Mouse (Mus musculus): Measurements from ENCODE around the gene Fitm1.
A peak's percentile ranks its signal among the peaks of the same experiment; 100 is the strongest.

The Fitm1 gene

DNA sequence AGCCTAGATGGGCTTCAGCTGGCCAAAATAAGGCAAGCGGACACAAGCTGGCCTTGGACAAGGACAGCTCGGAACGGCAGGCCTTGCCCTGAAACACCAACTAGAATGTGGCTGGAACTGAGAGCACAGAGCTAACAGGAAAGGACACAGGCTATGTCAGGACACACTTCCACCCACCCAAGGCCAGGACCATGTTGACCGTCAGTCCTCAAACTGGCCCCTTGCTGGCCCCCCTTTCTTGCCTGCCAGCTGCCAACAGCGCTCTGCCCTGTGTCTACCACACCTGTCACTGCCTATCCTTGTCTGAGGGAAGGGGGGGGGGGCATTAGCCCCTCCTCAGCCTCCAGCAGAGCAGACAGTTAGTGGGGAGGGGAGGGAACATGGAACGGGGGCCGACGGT, at the start of gene Fitm1:
Gene Fitm1 (plus strand): TSS at position 316 of the 400 bp plus-strand sequence.
- no peak for DNase-seq (ENCODE audit: extremely low read depth, low read depth)

DNA sequence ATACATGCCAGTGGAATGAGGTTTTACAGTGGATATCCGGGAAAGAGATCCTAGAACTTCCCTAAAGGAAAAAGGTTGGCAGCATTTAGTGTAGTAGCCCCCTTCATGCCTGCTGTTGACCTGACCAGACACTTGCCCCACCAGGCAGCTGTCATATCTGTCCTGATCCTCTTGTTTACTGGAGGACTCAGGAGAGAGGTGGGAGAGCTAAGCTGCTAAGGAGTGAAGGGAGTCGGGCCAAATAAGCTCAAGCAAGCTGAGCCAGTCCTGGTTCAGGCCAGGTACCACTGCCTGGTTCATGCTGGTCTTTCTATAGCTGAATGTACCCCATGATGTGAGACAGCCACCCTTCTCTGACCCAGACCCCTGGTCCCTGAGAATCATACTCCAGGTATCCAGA, 48.7 kb upstream of the Fitm1 start:
- DNase-seq (ENCODE audit: extremely low read depth, low read depth), result no peak

DNA sequence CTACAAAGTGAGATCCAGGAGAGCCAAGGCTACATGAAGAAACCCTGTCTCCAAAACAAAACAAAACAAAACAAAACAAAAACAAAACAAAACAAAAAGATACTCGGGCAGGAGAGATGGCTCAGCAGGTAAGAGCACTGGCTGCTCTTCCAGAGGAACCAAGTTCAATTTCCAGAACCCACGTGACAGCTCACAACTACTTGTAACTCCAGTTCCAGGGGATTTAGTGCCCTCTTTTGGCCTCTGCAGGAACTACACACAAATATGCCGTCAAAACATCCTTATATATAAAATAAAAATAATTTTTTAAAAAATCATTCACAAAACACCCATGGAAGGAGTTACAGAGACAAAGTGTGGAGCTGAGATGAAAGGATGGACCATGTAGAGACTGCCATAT, 47.5 kb upstream of the Fitm1 start:
- DNase-seq (ENCODE audit: extremely low read depth, low read depth), result peak; percentile 58

DNA sequence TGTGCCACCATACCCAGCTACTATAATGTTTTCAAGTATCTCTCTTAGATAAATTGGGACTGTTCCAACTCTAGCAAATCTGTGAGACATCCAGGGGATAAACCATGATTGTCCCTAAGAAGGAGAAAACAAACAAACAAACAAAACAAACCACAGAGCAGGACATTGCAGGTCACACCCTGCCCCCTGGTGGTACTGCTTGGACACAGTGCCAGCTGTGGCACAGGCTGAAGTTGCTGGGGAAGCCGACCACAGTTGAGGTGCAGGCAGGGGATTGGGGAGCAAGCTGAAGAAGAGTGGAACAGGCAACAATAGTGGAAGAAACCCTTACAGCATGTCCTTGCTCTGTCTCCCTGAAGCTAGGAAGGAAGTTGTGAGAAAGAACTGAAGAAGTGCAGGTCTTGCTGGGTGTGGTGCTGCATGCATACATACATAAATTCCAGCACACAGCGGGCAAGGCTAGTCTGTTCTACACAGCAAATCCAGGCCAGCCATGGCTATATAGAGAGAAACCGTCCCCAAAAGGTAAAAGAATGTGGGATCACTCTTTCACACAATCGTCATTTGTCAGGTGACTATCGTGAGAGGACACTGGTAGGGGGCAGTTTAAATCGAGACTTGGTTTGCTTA, 39.2 kb upstream of the Fitm1 start:
- no peak for DNase-seq (ENCODE audit: extremely low read depth, low read depth)

DNA sequence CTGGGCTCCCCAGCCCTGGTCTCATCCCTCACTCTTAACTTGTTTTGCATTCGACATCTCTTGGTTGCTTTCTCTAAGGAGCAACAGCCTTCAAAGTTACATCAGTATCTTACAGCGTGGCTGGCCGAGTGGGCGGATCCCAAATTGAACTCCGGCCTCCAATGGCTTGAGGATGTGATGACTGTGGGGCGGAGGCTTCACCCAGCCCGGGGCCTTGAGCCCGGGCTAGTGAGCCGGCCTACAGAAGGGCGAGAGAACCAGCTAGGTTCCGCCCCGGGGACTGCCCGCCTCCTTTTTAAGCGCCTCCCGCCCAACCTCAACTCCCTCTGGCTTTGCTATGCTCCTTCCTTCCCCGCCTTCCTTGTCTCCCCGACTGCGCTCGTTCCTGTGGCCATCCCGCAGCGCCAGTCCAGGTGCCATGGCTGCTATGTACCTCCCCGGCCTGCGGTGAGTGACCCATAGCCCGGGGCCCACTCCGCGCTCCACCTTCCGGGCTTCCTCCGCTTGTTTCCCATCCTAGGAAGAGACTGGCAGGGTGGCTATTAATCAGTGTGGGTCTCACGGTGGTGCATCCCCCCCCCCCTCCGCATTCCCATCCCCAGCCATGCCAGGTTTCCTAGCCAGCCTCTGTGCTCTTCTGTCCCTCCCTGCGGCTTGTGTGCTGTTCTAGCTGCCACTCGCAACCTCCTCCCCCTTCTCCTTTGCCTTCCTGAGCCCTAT, 35.2 kb upstream of the Fitm1 start, which contains the start of gene Pck2:
Gene Pck2 (plus strand): TSS at position 200 of the 720 bp plus-strand sequence.
- peak; percentile 93 for DNase-seq (ENCODE audit: extremely low read depth, low read depth)

DNA sequence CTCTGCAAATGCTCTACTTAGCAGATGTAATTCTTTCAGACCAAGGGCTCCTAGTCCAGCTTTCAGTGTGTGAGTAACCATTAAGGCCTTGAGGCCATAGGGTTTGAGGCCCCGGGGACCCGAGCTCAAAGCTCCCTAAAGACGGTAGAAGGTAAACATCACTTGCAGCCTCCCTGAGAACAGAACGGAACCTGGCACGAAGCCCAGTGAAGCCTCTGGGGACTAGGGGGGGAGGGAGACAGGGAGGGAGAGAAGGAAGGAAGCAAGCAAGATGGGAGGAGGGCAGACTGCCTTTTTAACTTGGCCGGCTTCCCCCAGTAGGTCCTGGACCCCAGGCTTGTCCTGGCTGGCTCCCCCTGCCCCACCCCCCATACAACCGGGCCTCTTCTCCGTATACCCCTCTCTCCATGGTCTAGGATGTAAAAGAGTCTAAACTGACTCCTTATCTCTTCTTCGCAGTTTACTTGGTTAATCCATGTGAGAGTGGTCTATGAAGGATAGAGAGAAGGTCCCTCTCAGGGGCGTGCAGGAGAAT, 34.6 kb upstream of the Fitm1 start:
- peak; percentile 83 for DNase-seq (ENCODE audit: extremely low read depth, low read depth)

DNA sequence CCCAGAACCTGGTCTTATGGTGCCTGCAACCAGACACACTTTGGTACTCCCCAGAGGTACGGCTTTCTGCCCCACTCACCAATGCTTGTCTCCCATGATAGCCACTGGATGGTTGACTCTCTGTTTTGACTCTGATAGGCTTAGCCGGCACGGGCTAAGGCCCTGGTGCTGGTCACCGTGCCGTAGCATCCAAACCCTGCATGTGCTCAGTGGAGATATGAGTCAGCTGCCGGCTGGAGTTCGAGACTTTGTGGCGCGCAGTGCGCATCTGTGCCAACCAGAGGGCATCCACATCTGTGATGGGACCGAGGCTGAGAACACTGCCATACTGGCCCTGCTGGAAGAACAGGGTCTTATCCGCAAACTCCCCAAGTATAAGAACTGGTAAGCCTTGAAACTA, 33.1 kb upstream of the Fitm1 start:
- no peak for DNase-seq (ENCODE audit: extremely low read depth, low read depth)

DNA sequence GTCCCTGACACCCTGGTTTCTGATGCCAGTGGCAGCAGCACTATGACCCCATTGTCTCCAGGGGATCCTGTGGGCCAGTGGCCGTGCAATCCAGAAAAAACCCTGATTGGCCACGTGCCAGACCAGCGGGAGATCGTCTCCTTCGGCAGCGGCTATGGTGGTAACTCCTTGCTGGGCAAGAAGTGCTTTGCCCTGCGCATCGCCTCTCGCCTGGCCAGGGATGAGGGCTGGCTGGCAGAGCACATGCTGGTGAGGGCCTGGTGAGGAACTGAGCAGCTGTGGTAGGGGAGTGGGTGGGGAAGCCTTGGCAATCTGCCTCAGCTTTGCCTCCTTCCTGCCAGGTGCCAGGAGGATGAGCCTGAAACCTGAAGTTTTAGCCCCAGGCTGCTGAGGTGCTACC, 31.1 kb upstream of the Fitm1 start:
- DNase-seq (ENCODE audit: extremely low read depth, low read depth), result no peak

DNA sequence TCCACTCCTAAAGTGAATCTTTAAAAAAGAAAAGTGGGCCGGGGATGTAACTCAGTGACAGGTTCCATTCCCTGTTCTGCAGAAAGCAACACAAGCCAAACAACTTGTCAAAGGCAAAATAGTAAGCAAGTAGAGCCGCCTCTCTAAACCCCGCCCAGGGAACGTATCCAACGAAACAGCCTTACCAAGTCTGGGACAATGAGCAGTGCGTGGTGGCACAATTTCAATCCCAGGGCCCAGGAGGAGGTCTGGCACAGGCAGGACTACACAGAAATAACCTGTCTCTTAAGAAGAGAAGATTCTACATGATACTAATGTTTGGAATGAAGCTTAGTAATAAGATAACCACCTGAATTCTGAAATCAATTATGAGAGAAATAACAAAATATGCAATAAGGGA, 25.2 kb upstream of the Fitm1 start:
- DNase-seq (ENCODE audit: extremely low read depth, low read depth), result no peak

DNA sequence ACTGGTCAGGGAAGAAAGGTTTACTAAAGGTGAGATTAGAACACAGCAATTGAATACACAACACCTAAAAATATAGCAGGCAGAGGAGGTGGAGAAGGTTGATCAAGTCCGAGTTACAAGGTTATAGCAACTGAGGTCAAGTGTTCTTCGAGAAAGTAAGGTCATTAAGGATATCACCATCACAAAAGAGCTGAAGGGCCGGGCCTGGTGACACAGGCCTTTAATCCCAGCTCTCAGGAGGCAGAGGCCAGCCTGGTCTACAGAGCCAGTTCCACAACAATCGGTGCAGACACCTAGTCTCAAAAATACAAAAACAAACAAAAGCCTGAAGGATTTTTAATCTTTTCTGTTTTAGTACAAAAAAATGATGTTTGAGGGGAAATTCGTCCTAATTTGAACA, 24.1 kb upstream of the Fitm1 start:
- no peak for DNase-seq (ENCODE audit: extremely low read depth, low read depth)

DNA sequence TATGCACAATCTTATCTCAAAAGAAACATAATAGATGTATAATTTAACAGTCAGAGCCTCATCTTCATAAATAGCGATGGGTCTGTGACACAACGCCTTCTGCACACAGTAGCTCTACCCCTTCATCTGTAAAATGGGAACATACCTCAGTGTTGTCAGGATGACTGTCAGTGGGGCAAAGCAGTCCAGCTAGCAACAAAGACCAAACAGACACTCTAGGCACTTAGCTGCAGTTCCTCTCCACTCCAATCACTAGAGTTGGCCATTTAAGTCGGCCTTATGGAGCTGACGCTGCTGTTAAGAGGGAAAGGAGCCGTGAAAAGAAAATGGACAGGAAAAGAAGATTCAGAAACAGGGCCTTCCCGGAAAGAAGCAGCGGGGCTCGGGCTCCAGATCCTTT, 23.6 kb upstream of the Fitm1 start:
- DNase-seq (ENCODE audit: extremely low read depth, low read depth), result no peak

DNA sequence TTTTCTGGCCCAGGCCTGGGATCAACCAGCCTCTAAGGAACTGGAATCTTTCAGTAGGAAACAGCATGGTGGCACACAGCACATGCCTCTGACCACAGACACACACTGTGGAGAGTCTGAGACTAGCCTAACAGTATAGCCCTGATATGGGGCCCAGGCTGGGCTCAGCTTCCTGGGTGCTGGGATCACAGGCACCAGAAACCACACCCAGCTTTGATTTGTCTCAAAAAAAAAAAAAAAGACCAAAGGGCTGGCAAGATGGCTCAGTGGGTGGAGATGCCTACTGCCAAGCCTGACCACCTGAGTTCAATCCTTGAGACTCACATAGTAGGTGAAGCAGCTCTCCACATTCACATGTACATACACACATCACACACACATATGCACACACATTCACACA, 20.8 kb upstream of the Fitm1 start:
- no peak for DNase-seq (ENCODE audit: extremely low read depth, low read depth)

DNA sequence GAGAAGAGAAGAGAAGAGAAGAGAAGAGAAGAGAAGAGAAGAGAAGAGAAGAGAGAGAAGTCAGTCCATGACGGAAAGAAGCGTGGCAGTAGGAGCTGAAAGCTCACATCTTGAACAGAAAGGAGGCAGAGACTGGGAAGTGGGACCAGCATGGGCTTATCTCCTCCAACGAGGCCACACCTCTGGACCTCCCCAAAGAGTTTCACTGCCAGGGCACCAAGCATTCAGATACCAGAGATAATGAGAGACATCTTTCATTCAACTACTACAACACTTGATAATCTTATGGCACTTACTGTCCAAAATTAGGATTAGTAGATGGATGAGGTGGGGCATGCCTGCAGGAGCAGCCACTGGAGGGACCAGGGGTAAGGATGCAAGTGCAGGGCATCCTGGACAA, 19.6 kb upstream of the Fitm1 start:
- DNase-seq (ENCODE audit: extremely low read depth, low read depth), result no peak

DNA sequence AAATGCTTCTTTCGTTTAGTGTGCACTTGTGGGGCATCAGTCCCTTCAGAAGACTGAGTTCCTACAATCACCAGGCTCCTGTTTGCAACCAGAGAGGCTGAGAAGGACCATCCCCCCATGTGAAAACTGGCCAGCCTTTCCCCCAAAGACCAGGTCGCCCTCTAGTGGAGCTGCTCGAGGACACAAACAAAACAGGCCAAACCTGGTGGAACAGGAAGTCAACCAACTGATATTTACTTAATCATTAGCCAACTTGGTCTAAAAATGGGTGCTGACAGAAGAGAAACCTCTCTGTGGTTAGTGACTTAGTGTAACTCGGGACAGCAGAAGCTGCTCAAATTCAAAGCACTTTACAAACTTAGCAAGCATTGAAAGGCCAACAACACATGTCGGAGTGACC, 18.4 kb upstream of the Fitm1 start:
- peak; percentile 88 for DNase-seq (ENCODE audit: extremely low read depth, low read depth)

DNA sequence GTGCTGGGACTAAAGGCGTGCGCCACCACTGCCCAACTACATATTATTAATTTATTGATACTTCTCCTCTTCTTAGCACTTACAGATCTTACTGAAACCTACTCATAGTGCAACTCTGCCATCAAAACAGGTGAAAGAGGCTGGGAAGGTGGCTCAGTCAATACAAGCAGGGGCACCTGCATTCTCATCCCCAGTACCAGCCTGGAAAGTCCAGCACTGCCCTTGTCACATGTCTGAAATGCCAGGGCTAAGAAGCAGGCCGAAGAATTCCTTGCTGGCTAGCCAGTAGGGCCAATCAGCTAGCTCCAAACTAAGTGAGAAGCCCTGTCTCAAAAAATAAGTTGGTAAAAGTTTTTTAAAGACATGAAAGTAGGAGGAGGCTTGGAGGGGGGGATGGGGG, 17.8 kb upstream of the Fitm1 start:
- DNase-seq (ENCODE audit: extremely low read depth, low read depth), result no peak

DNA sequence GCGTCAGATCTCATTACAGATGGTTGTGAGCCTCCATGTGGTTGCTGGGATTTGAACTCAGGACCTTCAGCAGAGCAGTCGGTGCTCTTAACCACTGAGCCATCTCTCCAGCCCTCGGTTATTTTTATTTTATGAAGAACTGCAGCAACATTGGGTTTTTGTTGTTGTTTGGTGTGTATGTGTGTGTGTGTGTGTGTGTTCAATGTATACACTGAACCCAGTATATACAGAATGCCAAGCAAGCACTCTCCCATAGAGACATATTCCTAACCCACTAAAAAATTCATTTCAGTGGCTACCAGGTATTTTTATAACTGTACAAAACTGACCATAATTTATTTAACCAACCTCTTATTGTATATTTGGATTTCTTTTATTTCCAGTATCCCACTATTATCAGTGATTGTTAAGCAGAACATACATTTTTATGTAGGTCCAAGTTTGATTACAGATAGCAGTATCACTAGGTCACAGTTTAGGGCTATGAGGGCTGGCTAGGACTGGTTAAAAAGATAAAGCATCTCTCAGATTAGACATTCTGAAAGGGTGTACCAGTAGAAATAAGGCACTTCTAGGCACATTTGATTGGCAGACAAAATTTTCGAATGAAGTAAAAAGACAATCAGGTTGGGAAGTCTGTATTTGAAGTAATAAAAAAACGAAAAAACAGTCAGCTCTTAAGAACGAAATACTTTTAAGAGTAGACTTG, 16.5 kb upstream of the Fitm1 start:
- DNase-seq (ENCODE audit: extremely low read depth, low read depth), result no peak

DNA sequence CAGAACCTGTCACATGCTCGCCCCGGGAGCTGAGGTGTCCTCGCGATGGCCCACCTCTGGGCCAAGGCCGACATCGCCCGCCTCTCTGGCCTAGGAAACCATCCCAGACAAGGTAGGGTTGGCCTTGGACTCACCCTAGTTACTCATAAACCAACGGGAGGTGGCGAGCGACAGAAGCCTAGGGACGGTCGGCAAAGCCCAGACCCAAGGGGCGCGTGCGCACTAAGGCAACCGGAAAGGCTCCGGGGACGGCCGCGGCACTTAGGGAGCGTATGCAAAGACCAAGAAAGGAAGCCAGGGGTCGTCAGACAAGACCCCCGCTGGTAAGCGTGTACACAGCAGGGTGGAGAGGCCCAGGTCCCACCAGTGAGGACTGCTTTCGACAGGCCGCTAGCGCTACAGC, 15.6 kb upstream of the Fitm1 start, which contains the start of gene Dcaf11:
Gene Dcaf11 (plus strand): TSS at position 208 of the 403 bp plus-strand sequence.
- DNase-seq (ENCODE audit: extremely low read depth, low read depth), result peak; percentile 83

DNA sequence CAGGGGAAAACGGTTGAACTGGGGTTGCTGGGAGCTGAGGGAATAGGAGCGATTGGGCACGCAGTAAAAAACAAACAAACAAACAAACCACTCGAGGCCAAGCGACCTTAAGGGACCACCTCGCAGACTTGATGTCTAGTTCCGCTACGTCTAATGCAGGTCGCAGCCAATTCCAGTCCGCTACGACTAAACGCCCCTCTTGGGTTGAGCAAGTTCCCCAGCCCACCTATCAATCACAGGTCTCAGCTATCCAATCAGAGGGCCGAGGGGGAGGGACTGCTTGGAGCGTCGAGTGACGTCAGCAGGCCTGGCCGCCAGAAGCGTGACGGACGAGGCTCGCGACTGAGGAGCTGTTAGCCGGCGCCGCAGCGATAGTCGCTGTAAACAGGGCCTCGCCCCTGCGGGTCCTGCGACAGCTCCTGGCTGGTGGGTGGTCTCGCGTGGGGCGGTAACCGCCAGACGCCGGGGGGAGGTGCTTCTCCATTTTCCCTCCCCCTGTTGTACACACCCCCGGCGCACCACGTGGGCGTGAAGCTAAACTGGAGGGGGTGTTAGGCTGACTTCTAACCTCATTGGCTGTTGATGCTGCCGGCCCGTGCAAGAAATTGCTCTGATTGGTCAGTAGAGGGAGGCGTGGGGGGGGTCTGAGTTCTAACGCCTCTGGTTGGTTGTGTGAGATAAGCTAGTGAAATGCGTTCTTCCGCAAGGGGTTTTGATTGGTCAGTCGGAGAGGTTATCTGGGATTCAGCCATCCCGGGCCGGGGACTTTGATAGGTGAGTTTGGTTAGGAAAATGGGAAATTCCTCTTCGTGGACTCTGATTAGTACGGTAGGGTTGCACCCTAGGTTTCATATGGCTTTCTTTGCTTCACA, 15.0 kb upstream of the Fitm1 start, which contains the start of gene A730061H03Rik:
Gene A730061H03Rik (minus strand): TSS at position 205 of the 872 bp plus-strand sequence.
- DNase-seq (ENCODE audit: extremely low read depth, low read depth), result peak; percentile 99

DNA sequence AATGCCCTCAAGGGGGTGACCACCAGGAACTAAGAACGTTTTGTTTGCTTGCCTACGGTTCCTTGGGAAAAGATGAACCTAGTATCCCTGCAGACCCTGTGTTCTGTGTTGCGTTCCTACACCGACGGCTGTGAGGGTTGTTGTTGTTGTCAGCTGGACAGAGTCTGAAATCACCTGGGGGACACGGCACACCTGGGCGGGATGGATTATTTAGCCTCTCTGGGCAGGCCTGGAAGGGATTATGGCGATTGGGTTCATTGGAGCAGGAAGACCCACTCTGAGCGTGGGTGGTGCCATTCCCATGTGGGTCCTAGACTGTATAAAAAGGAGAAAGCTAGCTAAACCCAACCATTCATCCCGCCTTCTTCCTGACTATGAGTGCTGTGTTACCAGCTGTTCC, 13.6 kb upstream of the Fitm1 start:
- no peak for DNase-seq (ENCODE audit: extremely low read depth, low read depth)

DNA sequence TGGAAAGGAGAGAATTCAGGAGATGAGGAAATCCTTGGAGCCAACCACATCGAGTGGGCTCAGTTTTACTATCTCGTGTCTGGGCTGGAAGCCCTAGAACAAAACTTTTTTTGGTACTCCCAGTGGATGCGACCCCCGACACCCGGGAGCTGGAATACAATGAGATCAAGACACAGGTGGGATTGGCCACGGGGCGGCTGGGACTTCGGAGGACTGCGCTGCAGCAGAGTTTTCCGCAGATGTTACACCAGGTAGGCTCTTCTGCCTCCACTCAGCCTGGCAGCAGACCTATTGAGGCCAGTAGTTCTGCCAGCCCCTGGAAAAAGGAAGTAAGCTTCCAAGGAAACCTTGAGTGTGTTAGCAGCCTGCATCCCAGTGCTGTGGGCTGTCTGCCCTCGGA, 12.2 kb upstream of the Fitm1 start:
- no peak for DNase-seq (ENCODE audit: extremely low read depth, low read depth)

DNA sequence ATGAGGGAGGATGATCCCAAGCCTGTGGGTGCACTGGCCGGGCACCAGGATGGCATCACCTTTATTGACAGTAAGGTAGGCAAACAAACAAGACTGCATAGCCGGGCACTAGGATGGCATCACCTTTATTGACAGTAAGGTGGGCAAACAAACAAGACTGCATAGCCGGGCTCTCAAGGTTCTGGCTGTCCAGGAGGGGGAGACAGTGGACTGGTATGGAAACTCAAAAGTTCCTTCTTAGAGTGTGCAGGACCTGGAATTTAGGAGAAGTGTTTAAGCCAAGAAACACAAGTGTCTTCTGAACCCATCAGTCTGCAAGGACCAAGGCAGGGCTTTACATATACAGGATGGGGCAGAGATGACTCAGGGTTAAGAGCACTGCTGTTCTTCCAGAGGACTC, 9.7 kb upstream of the Fitm1 start:
- no peak for DNase-seq (ENCODE audit: extremely low read depth, low read depth)
